Mouse (Mus musculus) liver, adult 2 months (tissue): Measurements from ENCODE around the gene Gclc. TPM values are rescaled to one million over a fixed set of nuclear protein-coding genes. Genes with fewer than 3 reads are reported as not detected.

Experiments
- DNase-seq: peaks from one replicate; pipeline ENCODE4 v3.0.0-alpha.2; 2011; ENCODE audit warnings: low read depth, low spot score; ENCODE audit errors: extremely low read depth
- H3K27ac ChIP-seq: fragments of 200-500 bp; replicated peaks from 2 replicates; pipeline ENCODE4 v1.5.1; 2012; ENCODE audit warnings: low read depth, mild to moderate bottlenecking, control low read depth, inconsistent platforms, low read length; ENCODE audit not compliant: insufficient read depth
- H3K27me3 ChIP-seq: fragments of 200-500 bp; 2 replicates; pipeline ENCODE4 v1.6.1; 2012; ENCODE audit warnings: mild to moderate bottlenecking, moderate library complexity, low read length, inconsistent platforms; ENCODE audit not compliant: control insufficient read depth, insufficient read depth
- H3K36me3 ChIP-seq: fragments of 200-500 bp; 2 replicates; pipeline ENCODE4 v1.6.1; 2012; ENCODE audit warnings: low read length, inconsistent platforms; ENCODE audit not compliant: control insufficient read depth, insufficient read depth
- H3K4me1 ChIP-seq: fragments of 200-500 bp; 2 replicates; pipeline ENCODE4 v1.6.1; 2011; ENCODE audit warnings: low read length; ENCODE audit not compliant: control insufficient read depth, insufficient read depth
- H3K4me3 ChIP-seq: fragments of 200-500 bp; 2 replicates; pipeline ENCODE4 v1.5.1; 2011; ENCODE audit warnings: low read depth, mild to moderate bottlenecking, control low read depth, low read length, moderate library complexity; ENCODE audit not compliant: insufficient read depth
- H3K79me2 ChIP-seq: fragments of 200-500 bp; 2 replicates; pipeline ENCODE4 v1.6.1; 2012; ENCODE audit warnings: inconsistent platforms, mild to moderate bottlenecking, low read length, moderate library complexity; ENCODE audit not compliant: control insufficient read depth, insufficient read depth
- H3K9ac ChIP-seq: fragments of 200-500 bp; 2 replicates; pipeline ENCODE4 v1.6.1; 2012; ENCODE audit warnings: low read depth, mild to moderate bottlenecking, control low read depth, inconsistent platforms, low read length
- CTCF ChIP-seq: fragments of 200-500 bp; IDR thresholded peaks from 2 replicates; pipeline ENCODE4 v1.5.1; 2011; ENCODE audit warnings: low read depth, low read length, control low read depth
- POLR2A ChIP-seq: fragments of 200-500 bp; IDR thresholded peaks from 2 replicates; pipeline ENCODE4 v1.6.1; 2011; ENCODE audit warnings: low read length, control low read depth; ENCODE audit not compliant: insufficient read depth; ENCODE audit errors: extremely low read depth
- WGBS: fragments of 180-500 bp; shearing (Covaris S2); methylation state at CpG from one replicate; pipeline ENCODE4 v1.1.7; 2018; 5-methylcytosine and 5-hydroxymethylcytosine counted together
- polyA plus RNA-seq: library from polyadenylated mRNA; depleted of rRNA; stranded (reverse); fragments of >200 nt; gene quantifications from 2 replicates; pipeline ENCODE4 v1.2.3, GENCODE M21; 2012
- total RNA-seq: library from RNA; depleted of rRNA; stranded (reverse); fragments of >200 nt; gene quantifications from 2 replicates; pipeline ENCODE4 v1.2.3, GENCODE M21; 2014

The Gclc gene
- total and polyA plus RNA-seq, 2 experiments: 122 to 136 TPM

- Histone ChIP-seq H3K9ac (no peak overlapping the region), H3K36me3 (peaks cover 89% of the 10 kb centered on the region), H3K79me2 (no peaks in the 10 kb centered on the region), H3K27ac (no peak overlapping the region), H3K4me3 (no peak overlapping the region), H3K27me3 (no peaks in the 10 kb centered on the region), H3K4me1 (no peaks in the 10 kb centered on the region)
- 73% methylated on average over 12 of the region's 12 CpGs for WGBS
- no peak for DNase-seq
- TF ChIP-seq POLR2A: no peak
- TF ChIP-seq CTCF: no peak
These were observed 35.4 kb downstream of the Gclc start for GRCm38 (mm10) chr9:77789615-77790348.

DNA sequence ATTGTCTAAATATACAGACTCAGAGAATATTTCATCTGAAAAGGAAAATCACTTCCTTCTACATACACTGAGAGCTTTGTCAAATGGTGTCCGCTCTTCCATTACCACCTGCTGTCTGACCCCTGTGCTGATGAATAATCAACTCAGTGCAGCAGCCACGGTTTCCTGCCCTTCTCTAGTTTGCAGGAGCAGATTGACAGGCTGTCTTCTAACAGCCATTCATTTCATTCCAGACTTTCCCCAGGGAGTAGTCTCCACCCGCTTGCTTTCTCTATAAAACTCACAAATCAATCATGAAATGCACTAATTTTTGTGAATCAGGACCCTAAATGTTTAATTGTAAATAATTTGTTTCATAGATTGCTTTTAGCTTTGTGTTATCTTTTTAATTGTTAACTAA, 39.5 kb downstream of the Gclc start:
- TF ChIP-seq POLR2A (no peak), CTCF (no peak)
- Histone ChIP-seq H3K4me1 (no peaks in the 10 kb centered on the region), H3K27me3 (no peaks in the 10 kb centered on the region), H3K36me3 (peaks cover 58% of the 10 kb centered on the region), H3K27ac (no peak overlapping the region), H3K4me3 (no peak overlapping the region), H3K9ac (no peak overlapping the region), H3K79me2 (no peaks in the 10 kb centered on the region)
- DNase-seq: no peak
- WGBS: 73% methylated on average over 3 of the region's 3 CpGs

DNA sequence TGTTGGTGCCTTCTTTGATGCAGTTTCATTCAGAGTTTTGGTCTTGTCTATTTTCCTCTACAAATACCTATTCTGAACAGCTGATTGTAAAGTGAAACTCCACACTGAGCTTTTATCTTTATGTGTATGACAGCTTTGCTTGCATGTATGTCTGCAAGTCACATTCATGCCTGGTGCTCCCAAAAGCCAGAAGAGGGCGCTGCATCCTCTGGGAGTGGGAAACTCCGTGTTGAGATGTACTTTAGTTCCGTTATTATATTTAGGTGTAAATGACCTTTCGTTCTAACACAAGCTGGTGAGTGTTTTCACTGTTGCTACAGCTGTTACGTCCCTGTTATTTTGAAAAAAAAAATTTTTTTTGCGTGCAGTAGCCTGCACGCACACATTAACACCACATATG, 48.1 kb downstream of the Gclc start:
- Histone ChIP-seq H3K9ac (no peak overlapping the region), H3K27me3 (no peaks in the 10 kb centered on the region), H3K4me3 (no peak overlapping the region), H3K36me3 (peaks cover 2% of the 10 kb centered on the region; the same call in 1 of the 2 replicates), H3K79me2 (no peaks in the 10 kb centered on the region), H3K27ac (no peak overlapping the region), H3K4me1 (peaks cover 3% of the 10 kb centered on the region)
- 57% methylated on average over 7 of the region's 7 CpGs for WGBS
- DNase-seq: peak; percentile 51
- no peak for TF ChIP-seq POLR2A
- TF ChIP-seq CTCF: peak; percentile 63

GRCm38 (mm10) chr9:77806426-77806825, 52.1 kb downstream of the Gclc start:
- H3K27me3 ChIP-seq: no peaks in the 10 kb centered on the region
- WGBS: 38% methylated on average over 3 of the region's 3 CpGs
- H3K79me2 ChIP-seq: no peaks in the 10 kb centered on the region
- no peak for TF ChIP-seq CTCF
- TF ChIP-seq POLR2A: no peak
- DNase-seq: no peak
- H3K9ac ChIP-seq: no peak overlapping the region
- no peak overlapping the region for H3K27ac ChIP-seq
- H3K4me1 ChIP-seq: peaks cover 3% of the 10 kb centered on the region
- H3K4me3 ChIP-seq: no peak overlapping the region
- peaks cover 2% of the 10 kb centered on the region; the same call in 1 of the 2 replicates for H3K36me3 ChIP-seq

- H3K4me1 ChIP-seq: peaks cover 3% of the 10 kb centered on the region
- H3K27me3 ChIP-seq: no peaks in the 10 kb centered on the region
- H3K36me3 ChIP-seq: peaks cover 2% of the 10 kb centered on the region; the same call in 1 of the 2 replicates
- H3K9ac ChIP-seq: 0 out of 2 replicates have a peak overlapping the region, but pooled peaks have one; percentile 6
- no peak overlapping the region for H3K4me3 ChIP-seq
- no peaks in the 10 kb centered on the region for H3K79me2 ChIP-seq
- 11% methylated on average over 12 of the region's 12 CpGs for WGBS
- DNase-seq: peak; percentile 73
- TF ChIP-seq CTCF (peak; percentile 78), POLR2A (no peak)
- no peak overlapping the region for H3K27ac ChIP-seq
These were observed 52.7 kb downstream of the Gclc start for GRCm38 (mm10) chr9:77806842-77807668.

GRCm38 (mm10) chr9:77808481-77808880, 54.1 kb downstream of the Gclc start:
- Histone ChIP-seq H3K36me3 (peaks cover 2% of the 10 kb centered on the region; the same call in 1 of the 2 replicates), H3K27ac (no peak overlapping the region), H3K27me3 (no peaks in the 10 kb centered on the region), H3K4me1 (peaks cover 3% of the 10 kb centered on the region), H3K9ac (no peak overlapping the region), H3K79me2 (no peaks in the 10 kb centered on the region), H3K4me3 (no peak overlapping the region)
- no peak for TF ChIP-seq CTCF
- TF ChIP-seq POLR2A: no peak
- no peak for DNase-seq
- 80% methylated on average over 6 of the region's 6 CpGs for WGBS
